Mouse (Mus musculus): ENCODE data around the gene Rrn3. TPM values are rescaled to one million over a fixed set of nuclear protein-coding genes. Genes with fewer than 3 reads are reported as not detected.

The Rrn3 gene
- polyA plus RNA-seq, 1 experiment from 2014 or later: 82.8 TPM

DNA sequence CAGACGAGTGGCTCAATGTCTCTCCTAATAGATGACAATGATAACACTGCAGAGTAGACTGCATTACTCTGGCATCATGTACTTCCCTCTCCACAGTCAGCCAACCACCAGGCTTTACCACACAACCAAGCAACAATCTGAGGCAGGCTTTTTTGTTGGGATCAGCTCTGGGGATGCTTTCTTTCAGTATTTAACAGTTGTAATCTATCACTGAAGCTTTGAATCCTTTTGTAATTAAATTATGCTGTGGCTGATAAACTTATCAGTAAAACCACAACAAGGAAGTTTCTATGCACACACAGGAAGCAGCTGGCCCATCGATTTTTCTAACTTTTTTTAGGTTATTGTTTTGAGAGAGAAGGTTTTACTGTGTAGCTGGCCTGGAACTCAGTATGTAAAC, 67.8 kb downstream of the Rrn3 start:
- 83% methylated on average over 2 of the region's 2 CpGs for WGBS
- Histone ChIP-seq H3K27ac (no peak overlapping the region), H3K4me1 (replicated peaks) (no peaks in the 10 kb centered on the region), H3K9ac (replicated peaks) (no peak overlapping the region), H3K27me3 (no peaks in the 10 kb centered on the region), H3K4me3 (replicated peaks) (no peak overlapping the region), H3K36me3 (peaks cover 68% of the 10 kb centered on the region), H3K4me2 (no peak overlapping the region), H3K9me3 (no peaks in the 10 kb centered on the region)
- ATAC-seq (ENCODE audit: insufficient number of reproducible peaks, insufficient read depth, low FRiP score, low TSS enrichment, low read depth): no peak

DNA sequence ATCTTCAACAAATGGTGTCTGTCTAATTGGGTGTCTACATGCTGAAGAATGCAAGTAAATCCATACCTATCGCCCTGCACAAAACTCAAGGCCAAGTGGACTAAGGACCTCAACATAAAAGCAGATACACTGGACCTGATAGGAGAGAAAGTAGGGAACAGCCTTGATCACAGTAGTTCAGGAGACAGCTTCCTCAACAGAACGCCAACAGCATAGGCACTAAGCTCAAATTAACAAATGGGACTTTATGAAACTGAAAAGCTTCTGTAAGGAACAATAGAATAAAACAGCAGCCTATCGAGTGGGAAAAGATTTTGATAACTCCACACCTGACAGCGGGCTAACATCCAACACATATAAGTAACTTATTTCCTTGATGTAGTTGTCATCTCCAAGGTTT, 70.9 kb downstream of the Rrn3 start:
- H3K36me3 ChIP-seq: peaks cover 62% of the 10 kb centered on the region

DNA sequence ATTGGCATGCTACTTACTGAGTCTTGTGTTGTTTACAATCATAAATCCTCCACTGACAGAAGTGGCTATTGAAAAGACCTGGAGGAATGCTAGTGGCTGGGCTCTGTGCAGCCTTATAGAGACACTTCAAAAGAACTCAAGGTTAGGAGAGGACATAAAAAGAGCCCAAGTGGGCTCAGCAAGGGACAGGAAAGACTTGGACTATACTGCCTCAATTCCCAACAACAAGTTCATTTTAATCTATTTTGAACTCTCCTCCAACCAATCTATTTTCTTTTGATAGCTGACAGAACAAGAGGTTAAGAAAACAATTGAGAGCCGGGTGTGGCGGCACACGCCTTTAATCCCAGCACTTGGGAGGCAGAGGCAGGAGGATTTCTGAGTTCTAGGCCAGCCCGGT, 73.4 kb downstream of the Rrn3 start:
- WGBS: 98% methylated on average over 4 of the region's 4 CpGs
- Histone ChIP-seq H3K9me3 (no peaks in the 10 kb centered on the region), H3K27me3 (no peaks in the 10 kb centered on the region), H3K36me3 (peaks cover 64% of the 10 kb centered on the region), H3K9ac (replicated peaks) (no peak overlapping the region), H3K4me3 (replicated peaks) (no peak overlapping the region), H3K27ac (no peak overlapping the region), H3K4me2 (no peak overlapping the region), H3K4me1 (replicated peaks) (no peaks in the 10 kb centered on the region)
- no peak for ATAC-seq (ENCODE audit: insufficient number of reproducible peaks, insufficient read depth, low FRiP score, low TSS enrichment, low read depth)

More for the DNA sequence above, 70.9 kb downstream of the Rrn3 start:
- no peak overlapping the region for H3K4me3 ChIP-seq (replicated peaks)
- ATAC-seq (ENCODE audit: insufficient number of reproducible peaks, insufficient read depth, low FRiP score, low TSS enrichment, low read depth): no peak
- H3K9ac ChIP-seq (replicated peaks): no peak overlapping the region
- WGBS: 93% methylated on average over 4 of the region's 4 CpGs
- no peak overlapping the region for H3K4me2 ChIP-seq
- no peaks in the 10 kb centered on the region for H3K4me1 ChIP-seq (replicated peaks)
- no peak overlapping the region for H3K27ac ChIP-seq
- no peaks in the 10 kb centered on the region for H3K27me3 ChIP-seq
- H3K9me3 ChIP-seq: no peaks in the 10 kb centered on the region

Small RNA genes within 50 kb of the gene (microRNA-seq; reads per million reads assigned to microRNA genes)
- gene Gm27734: not detected

Other genes with a start within 250 kb of the Rrn3 start
- 41.4 and 44.8 TPM in 2 replicates for gene Parn, start 112.5 kb upstream of the Rrn3 start, polyA plus RNA-seq (2016; fragmentation: Nextera tagmentation; extraction: Ambion mirVana)
- 44.5 and 46.4 TPM in 2 replicates for gene Bfar, start 108.8 kb upstream of the Rrn3 start, polyA plus RNA-seq (2016; fragmentation: Nextera tagmentation; extraction: Ambion mirVana)
- 7.3 and 8.5 TPM in 2 replicates for gene 3110001I22Rik, start 108.8 kb upstream of the Rrn3 start, polyA plus RNA-seq (2016; fragmentation: Nextera tagmentation; extraction: Ambion mirVana)
- not detected in 2 replicates for gene Pla2g10, start 49.7 kb upstream of the Rrn3 start, polyA plus RNA-seq (2016; fragmentation: Nextera tagmentation; extraction: Ambion mirVana)
- 183 and 184 TPM in 2 replicates for gene Ntan1, start 38.1 kb downstream of the Rrn3 start, polyA plus RNA-seq (2016; fragmentation: Nextera tagmentation; extraction: Ambion mirVana)
- gene Pdxdc1, start 122.4 kb downstream of the Rrn3 start, polyA plus RNA-seq (2016; fragmentation: Nextera tagmentation; extraction: Ambion mirVana): 97.9 and 100 TPM in 2 replicates
- gene Mpv17l, start 122.5 kb downstream of the Rrn3 start, polyA plus RNA-seq (2016; fragmentation: Nextera tagmentation; extraction: Ambion mirVana): 2.5 and 3.7 TPM in 2 replicates
- 8.4 TPM in 2 replicates for gene 2900011O08Rik, start 205.9 kb downstream of the Rrn3 start, polyA plus RNA-seq (2016; fragmentation: Nextera tagmentation; extraction: Ambion mirVana)
- 0.29 and 0.75 TPM in 2 replicates for gene Ifitm7, start 206.2 kb downstream of the Rrn3 start, polyA plus RNA-seq (2016; fragmentation: Nextera tagmentation; extraction: Ambion mirVana)